Mouse (Mus musculus) cerebellum, adult 18-20 months (tissue): ENCODE measurements around the gene Tars.

Experiments
- DNase-seq, 2 experiments: peaks; one replicate each; pipeline ENCODE4 v3.0.0; 2021

Gene Tars

DNA sequence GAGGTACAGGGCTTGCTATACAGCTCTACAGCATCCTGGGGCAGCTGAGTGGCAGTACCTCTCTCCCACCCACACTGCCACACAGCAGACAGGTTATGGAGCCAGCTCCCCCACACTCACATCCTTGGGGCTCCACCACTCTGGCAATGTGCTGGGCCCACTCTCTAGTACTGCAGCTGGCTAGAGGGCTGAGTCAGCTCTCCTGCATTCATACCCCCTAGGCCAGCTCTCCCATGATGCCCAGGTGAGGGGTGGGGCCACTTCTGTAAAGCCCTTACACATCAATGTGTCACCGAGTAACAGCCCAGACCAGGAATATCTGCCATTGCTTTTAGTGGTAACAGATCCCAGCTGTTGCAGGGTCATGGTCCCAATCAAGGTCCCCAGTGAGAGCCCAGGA, 38.6 kb downstream of the Tars start:
- no peak for DNase-seq

DNA sequence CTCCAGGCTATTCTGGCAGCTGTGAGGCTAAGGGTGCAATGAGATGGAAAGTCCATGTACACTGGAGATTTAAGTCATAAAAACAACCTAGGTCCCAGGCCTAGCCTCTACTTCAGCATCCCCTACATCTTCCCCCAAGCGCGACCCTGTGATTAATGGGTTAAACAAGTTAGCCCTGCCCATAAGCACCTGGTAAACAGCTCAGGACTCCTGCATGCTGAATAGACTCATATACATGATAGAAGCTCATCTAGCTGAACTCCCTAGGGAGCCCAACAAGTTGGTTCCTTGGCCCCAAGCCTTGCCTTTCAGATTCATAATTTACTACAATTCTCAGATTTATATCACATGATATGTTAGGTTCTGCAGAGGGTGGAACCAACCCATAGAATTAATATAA, 42.0 kb downstream of the Tars start:
- no peak for DNase-seq

GRCm38 (mm10) chr15:11355865-11356264, 43.6 kb downstream of the Tars start:
- DNase-seq = no peak

GRCm38 (mm10) chr15:11339467-11340180, 59.8 kb downstream of the Tars start:
- no peak for DNase-seq
